Mouse (Mus musculus) kidney, embryonic 16.5 days (tissue): Measurements from ENCODE around the gene Porcn. TPM values are rescaled to one million over a fixed set of nuclear protein-coding genes. Genes with fewer than 3 reads are reported as not detected.

Source experiments
- ATAC-seq: fragments of 200-750 bp; cut with Nextera tagmentation; 2 replicates; pipeline ENCODE4 v1.8.0; 2017; ENCODE audit warnings: moderate TSS enrichment; ENCODE audit not compliant: low FRiP score, low TSS enrichment
- H3K27ac ChIP-seq: fragments of 300-500 bp; sonication (generic); 2 replicates; pipeline ENCODE4 v1.5.1; 2014; ENCODE audit warnings: low read length
- H3K27me3 ChIP-seq: fragments of 300-500 bp; sonication (generic); 2 replicates; pipeline ENCODE4 v1.6.1; 2014; ENCODE audit warnings: low read length, control low read depth, mixed read lengths; ENCODE audit not compliant: insufficient read depth
- H3K36me3 ChIP-seq: fragments of 300-500 bp; sonication (generic); 2 replicates; pipeline ENCODE4 v1.6.1; 2014; ENCODE audit warnings: low read length, control low read depth, mixed read lengths; ENCODE audit not compliant: insufficient read depth
- H3K4me1 ChIP-seq: fragments of 300-500 bp; sonication (generic); 2 replicates; pipeline ENCODE4 v1.6.1; 2014; ENCODE audit warnings: low read length, control low read depth, mixed read lengths; ENCODE audit not compliant: insufficient read depth
- H3K4me2 ChIP-seq: fragments of 300-500 bp; sonication (generic); replicated peaks from 2 replicates; pipeline ENCODE4 v1.6.1; 2014; ENCODE audit warnings: low read depth, low read length
- H3K4me3 ChIP-seq: fragments of 300-500 bp; sonication (generic); 2 replicates; pipeline ENCODE4 v1.5.1; 2014; ENCODE audit warnings: mild to moderate bottlenecking, low read length
- H3K9ac ChIP-seq: fragments of 300-500 bp; sonication (generic); replicated peaks from 2 replicates; pipeline ENCODE4 v1.6.1; 2014; ENCODE audit warnings: low read length
- H3K9me3 ChIP-seq: fragments of 300-500 bp; sonication (generic); 2 replicates; pipeline ENCODE4 v1.6.1; 2016; ENCODE audit warnings: low read length, control low read depth
- WGBS: fragments of 180-500 bp; shearing (Covaris S2); extraction: QIAGEN DNeasy Blood & Tissue Kit; methylation state at CpG from one replicate; pipeline ENCODE4 v1.1.7; 2014; 5-methylcytosine and 5-hydroxymethylcytosine counted together
- polyA plus RNA-seq: library from polyadenylated mRNA; unstranded; fragments of >200 nt; fragmentation: Nextera tagmentation; extraction: Ambion mirVana; gene quantifications from 2 replicates; pipeline ENCODE4 v1.2.1, GENCODE M21; 2015

The Porcn gene
- polyA plus RNA-seq, 1 experiment from 2014 or later = 8.4 TPM

DNA sequence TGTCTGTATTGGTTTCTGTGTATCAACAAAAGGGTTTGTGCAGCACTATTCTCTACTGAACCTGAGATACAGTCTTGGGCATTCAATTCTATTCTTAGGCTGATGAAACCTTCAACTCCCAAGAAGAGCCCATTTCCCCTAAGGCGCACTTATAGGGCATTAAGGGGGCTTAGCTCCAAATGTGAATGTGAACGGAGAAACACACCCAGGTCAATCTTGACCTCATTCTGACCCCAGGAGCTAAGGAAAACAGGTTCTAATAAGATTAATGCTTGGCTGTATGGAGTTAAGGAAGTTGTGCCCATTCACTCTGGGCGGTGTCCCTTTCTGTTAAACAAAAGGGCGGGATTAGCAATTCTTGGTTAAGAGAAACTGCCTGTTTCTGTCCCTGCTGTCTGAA, 899 bp upstream of the Porcn start:
- Histone ChIP-seq H3K4me3 (no peak overlapping the region), H3K4me2 (peak overlapping the region; percentile 57; the same call in 1 of the 2 replicates), H3K4me1 (no peaks in the 10 kb centered on the region), H3K27ac (no peak overlapping the region), H3K9me3 (no peaks in the 10 kb centered on the region), H3K36me3 (no peaks in the 10 kb centered on the region), H3K9ac (no peak overlapping the region), H3K27me3 (no peaks in the 10 kb centered on the region)
- ATAC-seq = no peak
- WGBS = 45% methylated on average over 4 of the region's 4 CpGs

DNA sequence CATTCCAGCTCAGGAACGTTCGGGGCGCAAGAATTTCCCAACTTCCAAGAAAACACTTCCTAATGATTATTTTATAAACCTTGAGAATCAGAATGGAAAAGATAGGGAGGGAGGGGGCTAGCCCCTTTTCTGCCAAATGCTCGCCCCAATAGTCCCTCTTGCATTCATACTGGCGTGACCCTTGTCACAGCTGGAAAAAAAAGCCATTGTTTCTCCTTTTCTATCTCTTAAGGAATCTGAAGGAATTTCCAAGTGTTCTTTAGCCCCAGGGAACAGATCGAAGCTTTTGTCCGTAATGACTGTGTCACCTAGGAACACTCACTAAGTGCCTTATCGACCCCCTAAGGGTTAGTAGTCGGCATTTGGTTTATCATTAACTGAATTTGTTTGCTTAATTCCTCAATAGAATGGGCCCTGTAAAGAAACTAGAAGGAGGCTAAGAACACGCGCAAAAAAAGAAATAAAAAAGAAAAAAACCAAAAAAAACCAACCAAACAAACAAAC, 421 bp upstream of the Porcn start:
- Histone ChIP-seq H3K27me3 (no peaks in the 10 kb centered on the region), H3K36me3 (no peaks in the 10 kb centered on the region), H3K9me3 (no peaks in the 10 kb centered on the region), H3K4me1 (no peaks in the 10 kb centered on the region), H3K4me2 (peak overlapping the region; percentile 57), H3K4me3 (peak overlapping the region; percentile 56), H3K27ac (no peak overlapping the region), H3K9ac (no peak overlapping the region)
- peak; percentile 40; the same call in 1 of the 2 replicates for ATAC-seq
- 24% methylated on average over 11 of the region's 11 CpGs for WGBS

DNA sequence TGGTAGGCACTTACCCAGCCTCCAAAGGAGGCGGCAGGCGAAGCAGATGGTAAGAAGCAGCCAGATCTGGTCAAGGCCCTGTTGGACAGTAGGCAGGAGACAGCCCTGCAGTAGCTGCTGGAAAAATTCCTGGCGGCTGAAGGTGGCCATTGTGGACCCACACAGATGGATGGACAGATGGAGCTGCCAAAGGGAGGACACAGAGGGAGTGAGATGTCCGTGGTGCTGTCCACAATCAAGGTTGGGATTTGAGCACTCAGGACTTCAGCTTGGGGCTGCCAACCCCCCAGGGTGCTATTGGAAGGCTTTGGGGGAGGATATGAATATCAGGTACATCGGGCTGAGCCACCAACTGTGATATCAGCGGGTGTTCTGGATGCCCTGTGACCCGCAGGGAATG, 774 bp downstream of the Porcn start:
- Histone ChIP-seq H3K27me3 (no peaks in the 10 kb centered on the region), H3K4me2 (peak overlapping the region; percentile 57), H3K36me3 (no peaks in the 10 kb centered on the region), H3K9ac (no peak overlapping the region; the same call in 1 of the 2 replicates), H3K27ac (no peak overlapping the region), H3K4me3 (peak overlapping the region; percentile 56), H3K9me3 (no peaks in the 10 kb centered on the region), H3K4me1 (no peaks in the 10 kb centered on the region)
- no peak for ATAC-seq
- WGBS = 52% methylated on average over 7 of the region's 7 CpGs

DNA sequence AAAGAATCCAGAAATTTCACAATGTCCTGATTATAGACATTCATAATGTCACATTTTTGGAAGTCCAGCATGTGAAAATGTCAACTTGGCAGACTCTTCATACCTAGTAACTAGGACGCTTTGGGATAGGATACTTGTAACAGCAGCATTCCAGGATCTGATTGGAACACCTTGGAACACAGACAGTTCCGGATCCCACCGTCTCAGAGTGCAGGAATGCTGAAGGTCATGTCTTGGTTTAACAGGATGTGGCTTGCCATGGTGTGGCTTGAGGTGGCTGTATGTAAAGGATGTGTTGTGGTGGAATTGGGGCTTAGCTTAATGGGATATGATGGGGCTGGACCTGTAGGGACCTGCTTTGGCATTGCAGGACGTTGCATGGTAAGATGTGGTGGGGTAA, 1.2 kb downstream of the Porcn start:
- H3K9me3 ChIP-seq = no peaks in the 10 kb centered on the region
- no peak overlapping the region for H3K9ac ChIP-seq
- no peak overlapping the region for H3K27ac ChIP-seq
- no peaks in the 10 kb centered on the region for H3K27me3 ChIP-seq
- H3K36me3 ChIP-seq = no peaks in the 10 kb centered on the region
- H3K4me3 ChIP-seq = no peak overlapping the region
- no peak overlapping the region for H3K4me2 ChIP-seq
- no peak for ATAC-seq
- WGBS = 77% methylated on average over 4 of the region's 4 CpGs
- no peaks in the 10 kb centered on the region for H3K4me1 ChIP-seq

DNA sequence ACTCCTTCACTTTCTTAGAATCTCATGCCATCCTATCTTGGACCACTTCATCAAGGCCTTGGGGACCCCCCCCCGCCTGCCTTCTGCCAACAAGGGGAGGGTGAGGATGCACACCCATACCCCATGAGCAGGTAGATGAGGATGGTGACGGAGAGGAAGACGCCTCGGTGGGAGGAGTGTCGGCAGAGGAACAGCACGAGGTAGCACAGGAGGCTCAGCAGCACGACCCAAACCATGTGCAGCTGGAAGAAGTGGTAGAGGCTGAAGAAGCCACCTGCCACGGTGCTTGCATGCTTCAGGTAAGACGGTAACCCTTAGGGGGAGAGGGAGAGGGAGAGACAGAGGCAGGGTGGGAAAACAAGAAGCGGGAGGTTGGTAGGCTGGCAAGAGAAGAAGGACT, 2.2 kb downstream of the Porcn start:
- WGBS = 81% methylated on average over 10 of the region's 10 CpGs
- Histone ChIP-seq H3K4me1 (no peaks in the 10 kb centered on the region), H3K9me3 (no peaks in the 10 kb centered on the region), H3K36me3 (no peaks in the 10 kb centered on the region), H3K27ac (no peak overlapping the region), H3K4me3 (no peak overlapping the region), H3K4me2 (no peak overlapping the region), H3K27me3 (no peaks in the 10 kb centered on the region), H3K9ac (no peak overlapping the region)
- ATAC-seq = no peak

DNA sequence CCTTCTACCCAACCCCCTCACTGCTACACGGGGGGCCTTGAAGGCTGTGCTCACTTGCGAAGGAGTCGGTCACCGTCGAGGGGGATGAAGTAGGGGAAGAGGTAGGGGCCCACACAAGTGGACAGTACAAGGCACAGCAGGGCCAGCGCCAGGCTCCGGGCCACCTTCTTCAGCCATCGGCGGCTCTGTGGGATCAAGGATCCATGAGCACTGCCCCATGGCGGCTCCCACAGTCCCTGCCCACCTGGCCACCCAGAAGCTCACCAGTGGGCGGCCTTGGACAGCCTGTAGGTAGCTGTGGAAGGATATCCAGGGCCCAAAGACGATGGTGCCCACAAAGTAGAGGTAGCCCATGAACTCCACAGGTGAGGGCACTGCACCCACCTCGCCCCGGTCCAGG, 3.2 kb downstream of the Porcn start:
- Histone ChIP-seq H3K27me3 (no peaks in the 10 kb centered on the region), H3K4me3 (no peak overlapping the region), H3K9ac (no peak overlapping the region), H3K4me1 (no peaks in the 10 kb centered on the region), H3K36me3 (no peaks in the 10 kb centered on the region), H3K27ac (no peak overlapping the region), H3K4me2 (no peak overlapping the region), H3K9me3 (no peaks in the 10 kb centered on the region)
- 91% methylated on average over 14 of the region's 14 CpGs for WGBS
- ATAC-seq = no peak

DNA sequence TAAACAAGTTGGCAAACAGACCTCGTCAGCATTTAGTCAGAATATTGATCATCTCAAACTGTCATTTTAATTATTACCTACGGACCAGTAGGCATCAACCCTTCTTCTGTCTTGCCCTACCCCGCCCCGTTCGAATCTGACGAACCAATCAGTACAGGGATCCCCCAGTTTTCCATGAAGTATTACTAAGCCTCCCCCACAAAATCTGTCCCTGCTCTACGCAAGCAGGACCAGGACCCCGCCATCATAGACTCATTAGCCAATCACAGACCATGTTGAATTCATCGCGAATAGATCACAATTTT, 13.0 kb downstream of the Porcn start, which contains the start of gene Ebp:
Gene Ebp (minus strand): TSS at position 94 of the 305 bp plus-strand sequence.
- Histone ChIP-seq H3K9ac (peak within 1 kb of the TSS; percentile 74), H3K4me1 (no peaks in the 10 kb centered on the region), H3K36me3 (no peaks in the 10 kb centered on the region), H3K27me3 (no peaks in the 10 kb centered on the region), H3K9me3 (no peaks in the 10 kb centered on the region), H3K27ac (0 out of 2 replicates have a peak within 1 kb of the TSS, but pooled peaks have one; percentile 38), H3K4me2 (peak within 1 kb of the TSS; percentile 67), H3K4me3 (peak within 1 kb of the TSS; percentile 61)
- WGBS = 34% methylated on average over 10 of the region's 10 CpGs
- ATAC-seq = peak; percentile 21; the same call in 1 of the 2 replicates

DNA sequence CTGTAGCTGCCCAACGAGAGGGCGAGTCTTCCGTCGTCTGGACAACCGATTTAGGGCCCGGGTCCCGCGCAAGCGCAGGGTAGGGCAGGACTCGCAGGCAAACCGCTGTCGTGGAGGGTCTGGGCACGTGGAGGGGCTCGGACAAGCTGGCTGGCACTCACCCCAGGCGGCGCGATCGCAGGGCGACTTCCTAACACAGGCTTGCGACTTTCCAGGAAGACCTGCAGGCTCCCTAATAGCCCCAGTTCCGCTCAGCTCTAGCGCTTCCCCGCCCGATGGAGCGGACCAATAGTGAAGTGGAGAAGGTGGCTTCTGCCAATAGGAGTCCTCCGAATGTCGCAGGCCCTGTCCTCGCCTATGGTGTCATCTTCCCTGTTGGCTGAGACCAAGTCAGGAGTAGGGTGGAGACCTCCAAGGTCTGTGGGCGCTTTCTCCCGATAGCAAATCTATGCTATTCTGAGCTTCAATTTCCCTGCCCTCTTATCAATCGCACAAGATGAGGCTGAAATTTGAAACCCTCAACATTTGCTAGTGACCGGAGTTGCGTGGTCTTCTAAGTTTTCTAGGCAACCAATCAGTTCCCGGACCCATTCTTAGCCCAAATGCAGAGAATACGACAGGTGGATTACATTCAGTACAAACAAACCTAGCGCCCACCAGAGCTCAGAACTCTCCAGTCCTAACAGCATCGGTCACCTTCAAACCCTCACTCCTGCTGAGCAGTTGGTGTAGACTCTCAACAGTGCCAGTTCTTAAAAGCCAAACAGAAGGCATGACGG, 13.5 kb downstream of the Porcn start:
- peak overlapping the region; percentile 61 for H3K4me3 ChIP-seq
- H3K27ac ChIP-seq = 0 out of 2 replicates have a peak overlapping the region, but pooled peaks have one; percentile 38
- no peaks in the 10 kb centered on the region for H3K9me3 ChIP-seq
- H3K36me3 ChIP-seq = no peaks in the 10 kb centered on the region
- H3K9ac ChIP-seq = peak overlapping the region; percentile 74
- WGBS = 21% methylated on average over 38 of the region's 38 CpGs
- peak; percentile 98 for ATAC-seq
- no peaks in the 10 kb centered on the region for H3K4me1 ChIP-seq
- H3K27me3 ChIP-seq = no peaks in the 10 kb centered on the region
- H3K4me2 ChIP-seq = peak overlapping the region; percentile 67

DNA sequence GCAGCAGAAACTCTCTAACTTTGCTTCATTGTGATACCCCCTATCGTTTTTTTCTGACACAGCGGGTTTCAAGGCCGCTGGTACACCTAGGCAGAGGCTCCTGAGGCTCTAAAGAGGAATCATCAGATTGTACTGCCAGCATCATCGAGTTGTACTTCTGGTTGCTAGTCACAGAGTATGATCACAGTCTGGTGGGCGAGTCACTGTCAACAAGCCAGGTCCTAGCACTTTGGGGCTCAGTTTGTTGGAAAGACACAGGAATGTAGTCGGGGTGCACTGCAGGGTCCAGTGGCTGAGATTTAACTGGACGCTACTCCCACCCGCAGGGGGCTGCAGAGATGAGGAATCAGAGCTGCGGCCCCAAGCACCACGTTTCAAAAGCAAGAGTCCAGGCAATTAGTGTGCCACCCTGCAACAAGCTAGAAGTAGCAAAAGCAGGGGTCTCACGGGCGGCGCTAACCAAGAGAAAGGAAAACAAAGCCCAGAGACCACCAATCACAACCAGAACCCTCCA, 14.1 kb downstream of the Porcn start:
- Histone ChIP-seq H3K27me3 (no peaks in the 10 kb centered on the region), H3K9ac (peak overlapping the region; percentile 74), H3K4me3 (peak overlapping the region; percentile 61), H3K36me3 (no peaks in the 10 kb centered on the region), H3K9me3 (no peaks in the 10 kb centered on the region), H3K4me2 (peak overlapping the region; percentile 67), H3K27ac (0 out of 2 replicates have a peak overlapping the region, but pooled peaks have one; percentile 38), H3K4me1 (no peaks in the 10 kb centered on the region)
- peak; percentile 57; the same call in 1 of the 2 replicates for ATAC-seq
- WGBS = 18% methylated on average over 13 of the region's 13 CpGs
